Comparison of ENCODE assay signal across 8 mouse cellular contexts in the genomic region with DNA sequence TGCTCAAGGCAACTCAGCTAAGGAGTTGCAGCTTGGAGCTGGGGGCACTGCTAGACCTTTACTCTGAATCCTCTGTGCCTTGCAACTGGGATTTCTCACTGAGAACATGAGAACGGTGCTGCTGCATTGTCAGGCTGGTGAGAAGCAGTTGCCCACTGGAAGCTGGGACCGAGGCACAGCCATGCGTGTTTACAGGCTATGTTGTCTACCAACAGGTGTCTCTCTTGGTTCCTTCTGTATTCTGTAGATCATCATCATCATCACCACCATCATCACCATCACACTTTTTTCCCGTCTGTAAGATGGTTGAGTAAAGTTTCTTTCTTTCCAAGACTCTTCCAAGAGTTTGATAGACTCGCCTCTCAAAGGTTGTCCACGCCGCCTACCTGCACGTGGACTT. TPM values are rescaled to one million over a fixed set of nuclear protein-coding genes. Genes with fewer than 3 reads are reported as not detected.
DNase-seq lines count a peak whose midpoint lies in the region; ATAC-seq lines count a peak whose summit lies in the region.

Oaz2 (plus strand) TSS at position 301 of the 400 bp plus-strand sequence.

- H3K36me3 ChIP-seq in kidney, embryonic 14.5 days (ENCODE audit: control insufficient read depth, insufficient read depth, low read length): no peaks in the 10 kb centered on the region
- no peaks in the 10 kb centered on the region for H3K36me3 ChIP-seq in midbrain, embryonic 12.5 days

- no peaks in the 10 kb centered on the region for H3K4me1 ChIP-seq in kidney, embryonic 14.5 days (ENCODE audit: control insufficient read depth, insufficient read depth, low read length)
- H3K4me1 ChIP-seq in midbrain, embryonic 12.5 days: no peaks in the 10 kb centered on the region

- WGBS in kidney, embryonic 14.5 days: 92% methylated on average over 8 of the region's 8 CpGs
- WGBS in large intestine, adult 2 months: 94% methylated on average over 8 of the region's 8 CpGs
- 95% methylated on average over 8 of the region's 8 CpGs for WGBS in midbrain, embryonic 12.5 days

- no peak within 1 kb of the TSS for H3K4me2 ChIP-seq in kidney, embryonic 14.5 days (replicated peaks; ENCODE audit: low read depth, low read length)
- H3K4me2 ChIP-seq in midbrain, embryonic 12.5 days (replicated peaks): no peak within 1 kb of the TSS

- H3K27me3 ChIP-seq in kidney, embryonic 14.5 days (ENCODE audit: control insufficient read depth, insufficient read depth, low read length): no peaks in the 10 kb centered on the region
- no peaks in the 10 kb centered on the region for H3K27me3 ChIP-seq in midbrain, embryonic 12.5 days

- DNase-seq in kidney, postnatal 4 days: no peak
- no peak for DNase-seq in adrenal gland, postnatal 25 days
- no peak for DNase-seq in gastrocnemius, postnatal 4 days (ENCODE audit: low spot score in 2 of 2)
- no peak for DNase-seq in large intestine, adult 2 months (ENCODE audit: low read depth, low spot score)
- DNase-seq in embryo, embryonic 10 days (ENCODE audit: low spot score): no peak
- no peak for DNase-seq in spleen, postnatal 10 days (ENCODE audit: low spot score in 2 of 2)

- ATAC-seq in kidney, embryonic 14.5 days (ENCODE audit: low FRiP score, low TSS enrichment): no peak
- ATAC-seq in midbrain, embryonic 12.5 days (ENCODE audit: low FRiP score, low read depth): no peak

- no peak within 1 kb of the TSS for H3K4me3 ChIP-seq in kidney, embryonic 14.5 days (ENCODE audit: low read length)
- no peak within 1 kb of the TSS for H3K4me3 ChIP-seq in midbrain, embryonic 12.5 days

- H3K27ac ChIP-seq in kidney, embryonic 14.5 days (ENCODE audit: low read depth, low read length): no peak within 1 kb of the TSS
- no peak within 1 kb of the TSS for H3K27ac ChIP-seq in midbrain, embryonic 12.5 days (replicated peaks)

- no peaks in the 10 kb centered on the region for H3K9me3 ChIP-seq in kidney, embryonic 14.5 days (ENCODE audit: control insufficient read depth, low read length)
- no peaks in the 10 kb centered on the region for H3K9me3 ChIP-seq in midbrain, embryonic 12.5 days

- H3K9ac ChIP-seq in kidney, embryonic 14.5 days (ENCODE audit: low read depth, low read length): no peak within 1 kb of the TSS
- H3K9ac ChIP-seq in midbrain, embryonic 12.5 days (replicated peaks): no peak within 1 kb of the TSS

RNA-seq across cellular contexts. Expression of gene Oaz2, which starts in this region (rescaled TPM):
- 194 and 204 TPM in 2 replicates for polyA plus RNA-seq in kidney, embryonic 14.5 days (2014; fragmentation: Nextera tagmentation; extraction: Ambion mirVana)
- total RNA-seq in adrenal gland, postnatal 25 days (2021): 90.9 and 131 TPM in 2 replicates
- 100 to 1,000 TPM; 232 to 238 TPM for total RNA-seq in gastrocnemius, postnatal 4 days (2021)
- 36.6 and 41.7 TPM in 2 replicates for polyA plus RNA-seq in large intestine, adult 2 months (2012; rRNA removed)
- polyA plus RNA-seq in midbrain, embryonic 12.5 days (2016; fragmentation: Nextera tagmentation; extraction: Ambion mirVana): 262 and 269 TPM in 2 replicates
